Mouse (Mus musculus): Measurements from ENCODE around the gene Nrd1.

Nrd1 gene

DNA sequence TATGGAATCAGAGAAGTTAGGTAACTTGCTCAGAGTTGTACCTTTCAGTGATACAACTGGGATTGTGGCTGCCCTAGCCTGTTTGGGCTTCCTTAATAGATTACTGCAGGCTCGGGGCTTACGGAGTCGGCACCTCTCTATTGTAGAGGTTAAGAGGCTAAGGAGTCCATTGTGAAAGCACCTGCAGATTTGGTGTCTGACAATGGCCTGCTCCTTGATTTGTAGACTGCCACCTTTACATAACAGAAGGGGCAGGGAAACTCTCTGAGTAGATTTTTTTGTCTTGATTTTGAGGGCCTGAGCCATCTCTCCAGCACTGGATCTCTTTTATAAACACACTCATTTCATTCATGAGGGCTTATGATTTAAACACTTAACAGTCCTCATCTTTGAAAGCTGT lies 26.1 kb downstream of the Nrd1 start:
- peak; percentile 92 for DNase-seq (ENCODE audit: low read depth, low spot score)

DNA sequence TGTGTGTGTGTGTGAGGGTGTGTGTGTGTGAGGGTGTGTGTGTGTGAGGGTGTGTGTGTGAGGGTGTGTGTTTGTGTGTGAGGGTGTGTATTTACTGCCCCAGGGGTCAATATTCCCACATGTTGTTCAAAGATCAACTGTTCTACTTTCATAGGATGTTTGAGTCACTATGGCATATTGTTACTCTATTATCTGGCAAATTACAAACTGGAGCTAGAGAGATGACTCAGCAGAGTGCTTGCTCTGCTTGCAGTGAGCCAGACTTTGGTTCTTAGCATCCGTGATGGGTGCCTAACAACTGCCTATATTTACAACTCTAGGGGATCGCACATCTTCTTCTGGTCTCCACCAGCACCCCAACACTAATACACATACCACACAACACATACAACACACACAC lies 29.4 kb downstream of the Nrd1 start:
- DNase-seq (ENCODE audit: low read depth, low spot score) = no peak

DNA sequence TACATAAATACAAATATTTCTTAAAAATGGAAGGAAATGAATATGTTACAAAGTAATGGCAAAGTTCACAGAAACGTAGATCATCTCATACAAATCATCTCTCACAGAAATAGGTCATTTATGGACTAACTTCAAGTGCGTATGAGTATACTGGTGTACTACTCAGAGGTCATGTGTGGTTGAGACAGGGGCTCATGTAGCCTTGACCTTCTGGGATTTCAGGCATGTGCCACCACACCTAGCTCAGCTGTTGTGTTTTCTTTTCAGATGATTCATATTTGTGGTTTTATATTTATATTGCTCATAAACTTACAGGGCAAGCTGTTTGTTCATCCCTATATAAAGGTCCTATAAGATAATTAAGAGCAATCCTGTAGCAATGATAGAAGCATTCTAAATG lies 29.8 kb downstream of the Nrd1 start:
- no peak for DNase-seq (ENCODE audit: low read depth, low spot score)

DNA sequence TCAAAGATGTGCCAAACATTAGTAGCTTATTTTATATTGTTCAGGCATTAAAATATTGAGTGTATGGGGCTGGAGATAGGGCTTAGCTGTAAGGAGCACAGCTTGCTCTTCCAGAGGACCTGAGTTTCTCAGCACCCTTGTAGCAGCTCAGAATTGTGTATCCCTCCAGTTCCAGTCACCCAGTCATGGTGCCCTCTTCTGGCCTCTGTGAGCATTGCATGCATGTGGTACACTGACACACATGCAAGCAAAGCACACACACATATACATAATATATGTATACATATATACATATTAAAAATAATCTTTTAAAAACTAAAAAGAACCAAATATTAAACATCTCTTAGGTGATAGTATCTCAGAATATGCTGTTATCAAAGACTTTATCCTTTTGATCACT lies 35.9 kb downstream of the Nrd1 start:
- peak; percentile 80 for DNase-seq (ENCODE audit: low read depth, low spot score)

DNA sequence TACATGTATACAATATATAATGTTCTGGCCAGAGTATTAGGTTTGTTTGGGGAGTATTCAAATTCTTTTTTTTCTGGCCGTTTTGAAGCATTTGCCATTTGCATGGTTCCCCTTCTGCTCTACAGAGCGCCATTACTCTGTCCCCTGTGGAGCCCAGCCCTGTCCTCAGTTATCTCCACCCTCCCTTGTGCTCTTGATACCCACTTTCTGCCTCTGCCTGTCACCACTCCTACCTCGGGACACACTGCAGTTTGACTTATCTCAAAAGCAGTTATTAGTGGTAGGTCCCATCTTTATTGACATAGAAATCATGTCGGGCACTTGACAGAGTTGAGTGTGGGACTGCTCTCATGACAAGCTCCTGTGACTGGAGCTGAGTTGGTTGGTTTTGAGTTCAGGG lies 42.3 kb downstream of the Nrd1 start:
- no peak for DNase-seq (ENCODE audit: low read depth, low spot score)

DNA sequence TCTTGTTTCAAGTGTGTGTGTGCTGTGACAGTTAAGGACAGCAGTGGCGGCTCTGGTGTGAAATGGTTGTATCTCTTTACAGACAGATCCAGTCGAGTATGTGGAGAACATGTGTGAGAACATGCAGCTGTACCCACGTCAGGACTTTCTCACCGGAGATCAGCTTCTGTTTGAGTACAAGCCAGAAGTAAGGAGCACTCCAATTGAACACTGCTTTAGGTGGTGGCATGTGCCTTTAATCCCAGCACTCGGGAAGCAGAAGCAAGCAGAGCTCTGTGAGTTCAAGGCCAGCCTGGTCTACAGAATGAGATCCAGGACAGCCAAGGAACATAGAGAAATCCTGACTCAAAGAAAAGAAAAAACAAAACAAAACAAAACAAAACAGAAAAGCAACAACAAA lies 42.8 kb downstream of the Nrd1 start:
- DNase-seq (ENCODE audit: low read depth, low spot score) = no peak

DNA sequence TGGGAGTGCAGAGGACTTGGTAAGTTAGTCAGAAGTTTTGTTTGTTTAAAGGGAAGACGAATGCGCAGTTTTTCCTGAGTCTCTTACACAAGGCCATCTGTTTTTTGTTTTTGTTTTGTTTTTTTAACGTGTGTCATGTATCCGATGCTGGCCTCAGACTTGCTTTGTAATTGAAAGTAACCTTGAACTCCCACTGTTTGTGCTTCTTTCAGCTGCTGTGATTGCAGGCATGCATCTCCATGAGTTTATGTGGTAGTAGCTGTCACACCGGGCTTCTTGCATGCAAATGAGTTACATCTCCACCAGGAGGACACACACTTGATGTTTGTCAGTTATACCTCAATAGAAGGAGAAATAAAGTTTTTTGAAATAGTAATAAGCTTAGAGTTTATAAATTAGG lies 43.3 kb downstream of the Nrd1 start:
- DNase-seq (ENCODE audit: low read depth, low spot score) = peak; percentile 65

DNA sequence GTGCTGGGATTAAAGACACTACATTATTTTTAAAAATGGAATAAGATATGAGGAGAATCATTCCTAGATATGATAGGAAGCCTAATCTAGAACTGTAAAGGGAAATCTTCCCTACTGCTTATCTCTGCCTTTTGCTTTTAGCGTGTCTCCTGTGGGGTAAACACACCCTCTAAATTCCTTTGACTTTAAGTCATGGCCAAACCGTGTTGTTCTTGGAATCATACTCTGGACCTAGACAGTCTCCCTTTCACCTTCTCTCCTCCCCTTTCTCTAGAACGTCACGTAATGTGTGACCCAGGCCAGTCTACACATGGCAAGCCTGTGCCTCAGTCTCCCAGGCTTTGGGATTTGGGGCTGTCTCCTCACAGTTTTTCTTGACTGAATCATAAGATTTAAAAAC lies 47.8 kb downstream of the Nrd1 start:
- no peak for DNase-seq (ENCODE audit: low read depth, low spot score)

DNA sequence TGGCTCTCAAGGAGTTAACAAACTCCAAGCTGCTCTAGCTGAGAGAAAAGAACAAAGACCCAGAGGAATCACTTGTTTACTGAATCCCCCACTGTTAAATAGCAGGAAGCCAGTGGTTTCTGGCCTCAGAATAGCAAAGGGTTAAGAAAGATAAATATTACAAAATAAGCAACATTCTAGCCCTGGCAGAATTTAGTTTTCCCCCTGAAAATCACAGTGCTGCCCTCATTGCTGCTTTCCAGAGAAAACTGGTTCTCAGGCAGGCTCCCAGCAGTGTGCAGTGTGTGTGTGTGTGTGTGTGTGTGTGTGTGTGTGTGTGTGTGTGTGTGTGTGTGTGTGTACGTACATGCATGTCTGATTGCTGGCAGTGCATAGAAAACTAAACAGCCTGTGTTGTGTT lies 51.8 kb downstream of the Nrd1 start:
- no peak for DNase-seq (ENCODE audit: low read depth, low spot score)

DNA sequence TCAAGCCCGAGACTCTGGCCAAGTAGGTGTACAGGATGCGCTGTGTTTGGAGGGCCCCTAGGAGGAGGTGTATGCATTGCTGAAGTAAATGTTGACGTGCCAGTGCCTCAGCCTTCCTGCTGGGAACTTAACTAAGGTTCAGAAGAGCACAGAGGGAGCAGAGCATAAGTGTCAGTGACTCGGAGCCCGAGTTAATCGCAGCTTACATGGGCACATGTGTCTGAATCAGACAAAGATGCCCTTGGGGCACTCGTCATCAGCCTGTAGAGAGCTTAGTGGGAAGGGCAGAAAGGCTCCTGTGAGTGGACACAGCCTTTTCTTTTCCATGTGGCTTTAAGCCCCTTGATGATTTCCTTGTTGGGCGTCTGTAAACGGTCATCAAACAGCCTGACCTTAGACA lies 53.5 kb downstream of the Nrd1 start:
- no peak for DNase-seq (ENCODE audit: low read depth, low spot score)

DNA sequence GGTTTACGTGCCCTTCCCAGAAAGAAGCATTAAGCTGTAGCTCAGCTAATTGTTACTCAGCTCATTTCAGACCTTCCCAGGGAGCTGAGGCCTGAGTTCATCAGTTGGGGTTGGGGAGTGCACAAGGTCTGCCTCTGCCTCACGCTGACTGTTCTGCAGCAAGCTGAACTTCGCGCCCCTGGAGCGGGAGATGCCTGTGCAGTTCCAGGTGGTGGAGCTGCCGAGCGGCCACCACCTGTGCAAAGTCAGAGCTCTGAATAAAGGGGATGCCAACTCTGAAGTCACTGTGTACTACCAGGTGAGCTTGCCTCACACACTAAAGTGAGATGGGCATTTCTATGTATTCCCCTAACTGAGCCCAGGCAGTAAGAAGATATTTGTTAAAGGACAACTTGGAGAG lies 55.9 kb downstream of the Nrd1 start:
- no peak for DNase-seq (ENCODE audit: low read depth, low spot score)

DNA sequence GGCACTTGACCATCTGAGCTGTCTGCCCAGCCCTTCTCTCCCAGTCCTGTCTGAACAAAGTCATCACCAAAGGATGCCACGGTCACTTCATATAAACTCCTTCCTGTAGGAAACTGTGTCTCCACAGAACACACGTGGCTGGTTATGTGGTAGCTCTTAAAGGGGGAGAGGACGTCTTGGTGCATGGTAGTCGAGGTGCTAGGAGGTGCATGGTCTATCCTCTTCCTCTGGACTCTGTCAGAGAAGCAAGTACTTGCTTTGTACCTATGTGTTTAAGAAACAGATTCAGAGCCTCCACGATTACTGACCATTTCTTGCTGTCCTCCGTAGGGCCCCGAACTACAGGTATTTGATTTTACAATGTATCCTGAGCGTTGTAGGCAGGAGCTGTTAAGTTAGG lies 57.2 kb downstream of the Nrd1 start:
- no peak for DNase-seq (ENCODE audit: low read depth, low spot score)

DNA sequence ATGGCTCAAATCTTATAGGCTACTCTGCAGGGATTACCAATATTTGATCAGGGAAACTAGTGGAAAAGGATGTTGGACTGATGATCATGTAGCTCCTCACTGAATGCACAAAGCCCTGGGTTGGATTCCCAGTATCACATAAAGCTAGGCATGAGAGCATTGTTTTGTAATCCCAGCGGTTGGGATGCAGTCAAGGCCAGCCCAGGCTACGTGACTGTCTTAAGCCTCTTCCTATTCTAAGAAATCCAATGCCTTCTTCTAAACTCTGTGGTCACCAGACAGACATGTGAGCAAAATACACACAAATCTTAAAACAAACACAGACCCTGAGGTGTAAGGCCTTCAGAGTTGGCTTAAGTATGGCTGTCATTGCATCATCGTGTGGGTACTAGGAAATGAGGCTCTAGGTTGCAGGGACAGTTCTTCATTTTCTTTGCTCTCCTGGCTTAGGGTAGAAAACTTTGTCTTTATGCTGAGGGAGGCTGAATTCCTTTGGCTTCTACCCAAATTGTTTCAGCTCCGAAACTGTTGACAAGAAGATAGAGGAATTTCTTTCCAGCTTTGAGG lies 58.9 kb downstream of the Nrd1 start:
- DNase-seq (ENCODE audit: low read depth, low spot score) = no peak

DNA sequence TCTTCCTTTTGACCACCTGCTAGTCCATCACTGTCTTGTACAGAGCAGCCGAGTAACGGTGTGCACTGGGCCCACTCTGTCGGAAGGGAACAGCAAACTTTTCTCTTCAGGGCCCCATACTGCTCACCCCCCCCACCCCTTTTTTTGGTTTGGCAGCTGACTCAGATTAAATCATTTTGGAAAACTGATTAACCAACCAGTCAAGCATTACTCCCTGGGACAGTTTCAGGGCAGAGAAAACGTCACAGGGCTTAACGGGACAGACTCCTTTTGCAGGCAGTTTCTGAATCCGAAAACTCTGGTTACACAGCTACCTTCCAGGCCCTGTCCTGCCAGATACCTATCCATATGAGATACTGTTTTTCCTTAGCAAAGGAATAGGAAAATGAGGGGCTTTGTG lies 64.5 kb downstream of the Nrd1 start:
- DNase-seq (ENCODE audit: low read depth, low spot score) = no peak

DNA sequence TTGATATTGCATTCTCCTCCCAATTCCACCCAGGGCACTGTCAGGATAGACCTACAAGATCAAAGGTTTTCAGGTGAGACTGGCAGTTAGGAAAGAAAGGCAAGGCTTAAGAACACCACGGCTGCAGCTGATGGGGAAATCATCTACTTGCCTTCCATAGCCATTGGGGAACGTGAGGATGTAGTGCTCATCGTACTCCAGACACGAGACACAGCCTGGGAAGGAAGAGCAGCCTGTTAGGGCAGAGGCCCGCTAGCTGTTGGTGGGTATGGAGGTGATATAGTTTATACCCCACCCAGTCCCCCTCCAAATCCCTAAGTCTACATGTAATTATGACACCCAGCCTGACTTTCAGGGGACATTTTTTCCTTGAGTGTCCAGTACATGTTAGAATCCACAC lies 65.3 kb downstream of the Nrd1 start:
- no peak for DNase-seq (ENCODE audit: low read depth, low spot score)

DNA sequence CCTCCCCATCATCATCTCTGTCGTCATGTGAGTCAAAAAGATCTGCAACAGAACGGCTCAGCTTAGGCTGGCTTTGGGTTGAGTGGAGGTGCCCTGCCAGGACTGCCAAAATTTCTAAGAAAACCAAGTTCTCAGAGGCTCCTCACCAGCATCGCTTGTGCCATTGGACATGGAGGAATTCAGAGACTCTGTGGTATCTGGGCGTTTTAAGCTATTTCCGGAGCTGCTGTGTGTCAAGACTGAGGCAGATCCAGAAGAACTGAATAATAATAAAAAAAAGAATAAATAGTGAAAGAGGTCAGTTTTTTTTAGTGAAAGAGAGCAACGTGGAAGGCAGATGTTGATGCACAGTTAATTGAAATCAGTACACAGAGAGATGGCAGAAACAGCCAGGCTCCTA lies 72.4 kb downstream of the Nrd1 start:
- DNase-seq (ENCODE audit: low read depth, low spot score) = peak; percentile 82

DNA sequence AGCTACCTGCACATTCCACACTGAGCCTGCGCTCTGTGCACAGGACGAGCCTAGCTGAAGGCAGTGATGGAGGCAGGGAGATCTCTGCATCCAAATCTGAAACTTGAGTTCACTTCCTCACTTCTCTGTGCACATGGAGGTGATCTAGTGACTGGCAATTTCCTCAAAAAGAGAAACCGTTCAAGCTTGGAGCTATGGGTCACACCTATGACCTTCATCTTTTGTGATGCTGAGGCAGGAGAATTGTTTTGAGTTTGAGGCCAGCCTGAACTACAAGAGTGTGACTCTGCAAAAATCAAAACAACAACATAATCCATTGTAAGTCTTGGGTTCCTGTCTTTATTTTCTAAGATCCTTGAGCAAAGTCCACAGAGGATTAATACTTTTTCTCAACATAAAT lies 72.8 kb downstream of the Nrd1 start:
- DNase-seq (ENCODE audit: low read depth, low spot score) = peak; percentile 89

DNA sequence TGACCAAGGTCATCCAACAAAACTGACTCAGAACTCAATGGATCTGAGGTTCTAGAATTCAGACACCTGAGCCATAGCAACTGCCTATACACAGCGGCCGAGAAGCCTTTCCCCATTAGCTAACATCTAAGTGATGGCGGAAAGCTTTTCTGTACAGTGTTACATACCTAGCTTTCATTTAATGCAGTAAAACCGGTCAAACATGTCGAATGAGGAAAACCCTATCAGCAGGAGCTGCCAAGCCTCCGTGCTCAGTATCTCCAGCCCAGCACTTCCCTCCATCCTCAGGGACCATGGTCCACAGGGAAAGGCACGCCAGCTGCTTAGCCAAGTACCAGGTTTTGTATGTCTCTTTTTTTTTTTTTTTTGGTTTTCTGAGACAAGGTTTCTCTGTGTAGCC lies 78.5 kb downstream of the Nrd1 start:
- no peak for DNase-seq (ENCODE audit: low read depth, low spot score)

DNA sequence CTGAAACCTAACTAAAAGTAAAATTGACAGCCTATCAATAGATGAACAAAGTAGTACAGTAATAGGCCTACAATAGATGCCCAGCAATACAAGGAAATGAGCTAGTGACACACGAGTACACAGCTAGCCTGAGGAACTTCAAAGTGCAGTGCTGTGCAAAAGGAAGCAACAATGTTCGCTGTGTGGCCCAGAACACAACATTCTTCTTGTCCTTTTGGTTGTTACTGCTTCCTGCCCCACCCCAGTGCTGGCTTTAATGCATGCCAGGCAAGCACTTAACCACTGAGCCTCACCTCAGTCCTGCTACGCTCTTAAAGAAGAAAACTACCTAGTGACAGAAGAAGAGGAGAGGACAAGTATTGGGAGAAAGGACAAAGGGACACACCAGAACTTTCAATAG lies 79.2 kb downstream of the Nrd1 start:
- peak; percentile 45 for DNase-seq (ENCODE audit: low read depth, low spot score)

DNA sequence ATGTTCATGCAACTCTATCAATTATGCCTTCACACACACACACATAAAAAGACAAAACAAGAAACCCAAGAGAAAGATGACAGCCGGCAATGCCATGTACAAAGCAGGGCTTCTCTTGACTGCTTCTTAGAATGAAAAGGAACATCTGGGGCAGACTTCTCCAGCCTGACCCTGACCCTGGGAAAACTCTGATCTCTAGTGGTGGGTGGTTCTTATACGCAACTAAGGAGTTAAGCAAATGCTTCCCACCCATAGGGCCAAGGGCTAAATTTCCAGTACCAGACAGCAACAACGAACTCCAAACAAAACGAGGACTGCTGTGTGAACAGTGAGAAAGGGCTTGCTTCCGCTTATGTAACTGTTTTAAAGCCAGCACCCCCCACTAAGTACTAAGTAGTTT lies 79.7 kb downstream of the Nrd1 start:
- no peak for DNase-seq (ENCODE audit: low read depth, low spot score)

DNA sequence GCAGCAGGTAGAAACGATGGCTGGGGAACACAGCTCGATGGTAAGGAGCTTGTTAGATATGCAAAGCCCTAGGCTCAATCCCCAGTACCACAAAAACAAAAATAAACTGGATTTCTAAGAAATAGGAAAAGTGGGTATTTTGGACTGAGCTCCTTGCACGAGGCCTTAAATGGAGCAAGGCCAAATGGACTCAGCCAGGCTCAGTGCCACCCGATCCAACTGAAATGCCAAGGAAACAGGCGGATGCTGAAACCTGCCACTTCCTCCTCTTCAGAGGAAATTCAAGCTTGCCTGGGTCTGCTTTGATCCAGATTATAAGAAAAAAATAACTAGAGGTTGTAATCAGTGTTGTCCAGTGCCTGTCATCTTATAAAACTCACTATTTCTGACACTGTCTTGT lies 88.7 kb downstream of the Nrd1 start:
- no peak for DNase-seq (ENCODE audit: low read depth, low spot score)

DNA sequence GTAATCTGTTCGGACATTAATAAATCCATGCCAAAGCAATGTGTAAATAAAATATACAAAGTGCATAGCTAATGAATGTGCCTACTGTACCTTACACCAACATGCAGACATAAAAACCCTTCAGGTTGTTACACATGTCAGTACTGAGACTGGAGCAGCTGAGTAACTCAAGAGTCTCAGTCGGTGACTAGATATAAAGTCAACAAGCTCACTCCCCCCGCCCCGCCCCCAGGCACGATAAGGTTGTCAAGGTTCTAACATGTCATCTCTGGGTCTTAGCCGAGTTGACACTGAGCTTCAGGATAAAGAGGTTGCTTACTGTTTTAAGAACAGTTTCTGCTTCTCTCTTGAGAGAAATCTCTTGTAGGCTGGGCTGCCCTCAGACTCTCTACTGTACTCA lies 89.5 kb downstream of the Nrd1 start:
- no peak for DNase-seq (ENCODE audit: low read depth, low spot score)

DNA sequence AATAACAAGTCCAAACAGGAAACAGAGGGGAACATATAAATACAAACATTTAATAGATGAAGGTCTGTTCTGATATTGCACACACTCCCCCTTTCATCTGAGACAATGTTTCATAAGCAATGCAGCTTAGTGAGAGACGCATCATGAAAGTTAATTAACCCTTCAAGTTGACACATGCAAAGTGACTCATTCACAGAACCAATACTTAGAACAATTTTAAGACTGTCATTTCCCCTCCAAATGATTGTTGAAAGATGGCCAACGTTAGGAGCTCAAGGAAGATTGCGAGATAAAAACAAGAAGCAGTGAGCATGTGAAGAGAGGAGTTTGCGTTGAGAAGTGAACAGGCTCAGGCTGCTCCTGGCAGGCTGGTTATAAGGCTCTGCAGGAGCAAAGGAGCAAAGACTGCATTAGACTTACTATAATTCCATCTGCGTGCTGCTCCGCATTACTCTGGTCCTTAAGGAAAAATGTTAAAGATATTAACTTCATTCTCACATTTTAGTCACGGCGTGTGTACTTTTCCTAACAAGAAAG lies 90.9 kb downstream of the Nrd1 start:
- DNase-seq (ENCODE audit: low read depth, low spot score) = no peak

DNA sequence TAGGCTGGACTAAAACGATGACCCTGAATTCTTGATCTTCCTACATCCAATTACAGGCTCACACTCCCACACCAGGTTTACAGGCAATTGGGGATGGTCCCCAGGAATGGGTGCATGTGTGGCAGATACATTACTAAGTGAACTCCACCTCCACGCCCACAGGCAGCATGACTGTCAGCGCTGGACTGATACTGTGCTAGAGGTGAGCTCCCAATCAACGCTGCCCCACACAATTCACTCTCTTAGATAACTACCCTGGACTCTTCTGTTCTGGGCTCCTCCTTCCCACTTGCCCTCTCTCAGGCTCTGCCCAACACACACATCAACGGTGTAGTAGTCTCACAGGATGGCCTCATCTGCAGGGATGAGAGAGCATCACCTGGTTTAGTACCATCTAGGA lies 91.9 kb downstream of the Nrd1 start:
- DNase-seq (ENCODE audit: low read depth, low spot score) = no peak

All from R1 (cell line).